ENCODE assay signal across 32 mouse cellular contexts in genomic region chr9:57244106-57244685, GRCm38 (mm10). TPM values are rescaled to one million over a fixed set of nuclear protein-coding genes. Genes with fewer than 3 reads are reported as not detected.
A peak's percentile ranks its signal among the peaks of the same experiment; 100 is the strongest.
DNase-seq lines count a peak whose midpoint lies in the region; ATAC-seq and TF ChIP-seq lines count a peak whose summit lies in the region.
"Had no signal": no experiment of that assay in that cellular context is flagged by ENCODE, and none has a peak within 500 bp of the region (broad histone marks: within the 10 kb centered on the region; RNA-seq: fewer than 3 reads in every experiment).

No protein-coding gene starts in this region.

- no peak overlapping the region for H3K4me2 ChIP-seq in intestine, embryonic 15.5 days (replicated peaks)
- no peak overlapping the region for H3K4me2 ChIP-seq in intestine, postnatal 0 days (replicated peaks; ENCODE audit: low read depth)
- H3K4me2 ChIP-seq in midbrain, embryonic 12.5 days (replicated peaks) = no peak overlapping the region
- no peak overlapping the region for H3K4me2 ChIP-seq in midbrain, postnatal 0 days (ENCODE audit: low read depth, low read length, poor library complexity, severe bottlenecking)
- H3K4me2 ChIP-seq: embryonic facial prominence, embryonic 12.5 days; forebrain, embryonic 12.5 days; heart, embryonic 11.5 days; hindbrain, embryonic 12.5 days; limb, embryonic 12.5 days; liver, embryonic 11.5 days; neural tube, embryonic 12.5 days had no signal

- H3K27ac ChIP-seq in intestine, embryonic 15.5 days = no peak overlapping the region
- no peak overlapping the region for H3K27ac ChIP-seq in intestine, postnatal 0 days (ENCODE audit: low read depth, low read length)
- 0 out of 2 replicates have a peak overlapping the region, but pooled peaks have one; percentile 0 for H3K27ac ChIP-seq in midbrain, embryonic 12.5 days (replicated peaks)
- H3K27ac ChIP-seq in midbrain, postnatal 0 days (ENCODE audit: low read depth, low read length) = no peak overlapping the region
- H3K27ac ChIP-seq: embryonic facial prominence, embryonic 12.5 days; forebrain, embryonic 12.5 days; gastrocnemius, adult 2 months; hindbrain, embryonic 12.5 days; limb, embryonic 12.5 days; neural tube, embryonic 12.5 days; stomach, postnatal 0 days had no signal

- no peak overlapping the region for H3K4me3 ChIP-seq in intestine, embryonic 15.5 days (replicated peaks)
- H3K4me3 ChIP-seq in intestine, postnatal 0 days (ENCODE audit: low read depth, low read length) = no peak overlapping the region
- H3K4me3 ChIP-seq in midbrain, embryonic 12.5 days = no peak overlapping the region
- no peak overlapping the region for H3K4me3 ChIP-seq in midbrain, postnatal 0 days (ENCODE audit: low read depth, low read length)
- H3K4me3 ChIP-seq: embryonic facial prominence, embryonic 12.5 days; forebrain, embryonic 12.5 days; gastrocnemius, adult 2 months; hindbrain, embryonic 12.5 days; limb, embryonic 12.5 days; megakaryocyte, embryonic 14.5 days; neural tube, embryonic 12.5 days had no signal

- TF ChIP-seq CTCF in intestine, postnatal 0 days (IDR thresholded peaks at IDR 0.05; ENCODE audit: low read depth) = no peak
- TF ChIP-seq CTCF in midbrain, postnatal 0 days (IDR thresholded peaks at IDR 0.05) = no peak

- H3K27me3 ChIP-seq in intestine, embryonic 15.5 days (replicated peaks) = no peaks in the 10 kb centered on the region
- no peaks in the 10 kb centered on the region for H3K27me3 ChIP-seq in intestine, postnatal 0 days (replicated peaks; ENCODE audit: control insufficient read depth, insufficient read depth, low read length)
- H3K27me3 ChIP-seq in midbrain, embryonic 12.5 days = no peaks in the 10 kb centered on the region
- H3K27me3 ChIP-seq in midbrain, postnatal 0 days (ENCODE audit: insufficient read depth, low read length) = no peaks in the 10 kb centered on the region
- H3K27me3 ChIP-seq: CH12.LX; embryonic facial prominence, embryonic 12.5 days; forebrain, embryonic 12.5 days; hindbrain, embryonic 12.5 days; limb, embryonic 12.5 days; neural tube, embryonic 12.5 days had no signal

- no peaks in the 10 kb centered on the region for H3K9me3 ChIP-seq in intestine, embryonic 15.5 days
- no peaks in the 10 kb centered on the region for H3K9me3 ChIP-seq in intestine, postnatal 0 days (ENCODE audit: control insufficient read depth)
- no peaks in the 10 kb centered on the region for H3K9me3 ChIP-seq in midbrain, embryonic 12.5 days
- no peaks in the 10 kb centered on the region for H3K9me3 ChIP-seq in midbrain, postnatal 0 days (ENCODE audit: low read length)
- H3K9me3 ChIP-seq: embryonic facial prominence, embryonic 12.5 days; forebrain, embryonic 12.5 days; hindbrain, embryonic 12.5 days; limb, embryonic 12.5 days; megakaryocyte, embryonic 14.5 days; neural tube, embryonic 12.5 days had no signal

- no peak overlapping the region for H3K9ac ChIP-seq in intestine, embryonic 15.5 days
- no peak overlapping the region for H3K9ac ChIP-seq in intestine, postnatal 0 days (ENCODE audit: low read depth, low read length)
- H3K9ac ChIP-seq in midbrain, embryonic 12.5 days (replicated peaks) = no peak overlapping the region
- no peak overlapping the region for H3K9ac ChIP-seq in midbrain, postnatal 0 days (replicated peaks; ENCODE audit: low read length, poor library complexity, severe bottlenecking)
- H3K9ac ChIP-seq: embryonic facial prominence, embryonic 12.5 days; forebrain, embryonic 12.5 days; hindbrain, embryonic 12.5 days; limb, embryonic 12.5 days; liver, postnatal 0 days; neural tube, embryonic 12.5 days had no signal

- 44% methylated on average over 7 of the region's 7 CpGs for WGBS in intestine, embryonic 15.5 days
- 38% methylated on average over 7 of the region's 7 CpGs for WGBS in intestine, postnatal 0 days
- 29% methylated on average over 7 of the region's 7 CpGs for WGBS in midbrain, embryonic 12.5 days
- WGBS in midbrain, postnatal 0 days = 21% methylated on average over 7 of the region's 7 CpGs

- H3K4me1 ChIP-seq in intestine, embryonic 15.5 days (replicated peaks) = peaks cover 9% of the 10 kb centered on the region; the same call in 1 of the 2 replicates
- no peaks in the 10 kb centered on the region; the same call in 1 of the 2 replicates for H3K4me1 ChIP-seq in intestine, postnatal 0 days (replicated peaks; ENCODE audit: control insufficient read depth, insufficient read depth, low read length)
- 0 out of 2 replicates have a peak, but pooled peaks cover 3% of the 10 kb centered on the region for H3K4me1 ChIP-seq in midbrain, embryonic 12.5 days
- no peaks in the 10 kb centered on the region for H3K4me1 ChIP-seq in midbrain, postnatal 0 days (ENCODE audit: insufficient read depth, low read length)
- H3K4me1 ChIP-seq: embryonic facial prominence, embryonic 12.5 days; neural tube, embryonic 12.5 days had no signal

- DNase-seq in midbrain, postnatal 0 days (ENCODE audit: low spot score) = no peak
- peak; percentile 71 for DNase-seq in ES-CJ7 (ENCODE audit: low read depth, low spot score)
- DNase-seq in brain, adult 2 months (ENCODE audit: low read depth, low spot score) = peak; percentile 21
- DNase-seq: B cell, adult 2 months; cerebellum, adult 18-20 months; cerebellum, postnatal 25 days; gastrocnemius, adult 2 months; kidney, adult 9 months; kidney, postnatal 36 days; liver, postnatal 0 days; lung, postnatal 10 days; right cerebral cortex, postnatal 14 days had no signal

- no peaks in the 10 kb centered on the region for H3K36me3 ChIP-seq in intestine, embryonic 15.5 days
- no peaks in the 10 kb centered on the region for H3K36me3 ChIP-seq in intestine, postnatal 0 days (ENCODE audit: control insufficient read depth, insufficient read depth)
- no peaks in the 10 kb centered on the region for H3K36me3 ChIP-seq in midbrain, embryonic 12.5 days
- no peaks in the 10 kb centered on the region for H3K36me3 ChIP-seq in midbrain, postnatal 0 days (ENCODE audit: insufficient read depth, low read length)
- H3K36me3 ChIP-seq: embryonic facial prominence, embryonic 12.5 days; forebrain, embryonic 12.5 days; hindbrain, embryonic 12.5 days; limb, embryonic 12.5 days; neural tube, embryonic 12.5 days had no signal

- peak; percentile 32; the same call in 1 of the 2 replicates for ATAC-seq in intestine, embryonic 15.5 days
- ATAC-seq in intestine, postnatal 0 days = no peak
- peak; percentile 54; the same call in 1 of the 2 replicates for ATAC-seq in midbrain, embryonic 12.5 days (ENCODE audit: low FRiP score, low read depth)
- no peak for ATAC-seq in midbrain, postnatal 0 days (ENCODE audit: low FRiP score)
- no peak for ATAC-seq in inflammation-experienced regulatory T-cells, adult 6 months
- ATAC-seq: liver, postnatal 0 days had no signal

RNA-seq across cellular contexts. Expression of gene Trcg1, which starts 7.8 kb away (rescaled TPM):
- polyA plus RNA-seq in intestine, embryonic 15.5 days (2015; fragmentation: Nextera tagmentation; extraction: Ambion mirVana) = not detected in 2 replicates
- not detected in 2 replicates for polyA plus RNA-seq in intestine, postnatal 0 days (2015; fragmentation: Nextera tagmentation; extraction: Ambion mirVana)
- not detected in 2 replicates for polyA plus RNA-seq in midbrain, embryonic 12.5 days (2016; fragmentation: Nextera tagmentation; extraction: Ambion mirVana)
- not detected in 2 replicates for total RNA-seq in midbrain, postnatal 0 days (2014; rRNA removed)
- polyA plus RNA-seq in midbrain, postnatal 0 days (2015; fragmentation: Nextera tagmentation; extraction: Ambion mirVana) = not detected in 2 replicates
- polyA plus RNA-seq in inflammation-experienced regulatory T-cells, adult 6 months (2017; shearing (Covaris generic)) = not detected
- total RNA-seq: adrenal gland, adult 18-20 months; adrenal gland, postnatal 4 days; CH12.LX; gastrocnemius, adult 2 months; gastrocnemius, postnatal 4 days; layer of hippocampus, adult 8-10 months; left cerebral cortex, postnatal 14 days had no signal
- polyA plus RNA-seq: embryonic facial prominence, embryonic 12.5 days; forebrain, embryonic 12.5 days; heart, embryonic 11.5 days; heart, postnatal 0 days; hindbrain, embryonic 12.5 days; limb, embryonic 12.5 days; liver, embryonic 11.5 days; liver, postnatal 0 days; neural tube, embryonic 12.5 days; stomach, postnatal 0 days had no signal

RNA-seq across cellular contexts. Expression of gene 1700017B05Rik, which starts 18.2 kb away (rescaled TPM):
- polyA plus RNA-seq in intestine, embryonic 15.5 days (2015; fragmentation: Nextera tagmentation; extraction: Ambion mirVana) = 27.7 and 29.6 TPM in 2 replicates
- 12.8 and 14.2 TPM in 2 replicates for polyA plus RNA-seq in intestine, postnatal 0 days (2015; fragmentation: Nextera tagmentation; extraction: Ambion mirVana)
- polyA plus RNA-seq in midbrain, embryonic 12.5 days (2016; fragmentation: Nextera tagmentation; extraction: Ambion mirVana) = 8.7 and 9.7 TPM in 2 replicates
- 10.9 and 13.0 TPM in 2 replicates for total RNA-seq in midbrain, postnatal 0 days (2014; rRNA removed)
- polyA plus RNA-seq in midbrain, postnatal 0 days (2015; fragmentation: Nextera tagmentation; extraction: Ambion mirVana) = 4.5 and 5.0 TPM in 2 replicates
- 10 to 100 TPM; 15.1 to 27.5 (median 19.5) TPM for polyA plus RNA-seq in inflammation-experienced regulatory T-cells, adult 6 months (2017; shearing (Covaris generic))

Comparison
In these comparisons a context has a peak if more than half of its experiments do, and no peak if none do; other contexts are left out.
1. ATAC-seq: peak in intestine, embryonic 15.5 days (single experiment) and midbrain, embryonic 12.5 days (single experiment); none in intestine, postnatal 0 days (single experiment), midbrain, postnatal 0 days (single experiment) and inflammation-experienced regulatory T-cells, adult 6 months (single experiment).